Mouse (Mus musculus) C2C12 (cell line): ENCODE data around the gene Gper1. TPM values are rescaled to one million over a fixed set of nuclear protein-coding genes. Genes with fewer than 3 reads are reported as not detected.

Experiments
- H3K27me3 ChIP-seq: one replicate; pipeline ENCODE4 v1.6.1; 2011; ENCODE audit not compliant: control insufficient read depth, insufficient read depth, insufficient read length
- H3K36me3 ChIP-seq: one replicate; pipeline ENCODE4 v1.6.1; 2011; ENCODE audit not compliant: control insufficient read depth, insufficient read depth
- H3K4me3 ChIP-seq: one replicate; pipeline ENCODE4 v1.5.1; 2011; ENCODE audit warnings: mild to moderate bottlenecking, control low read depth; ENCODE audit not compliant: poor library complexity, insufficient read depth, severe bottlenecking
- H3K79me2 ChIP-seq: one replicate; pipeline ENCODE4 v1.6.1; 2011; ENCODE audit not compliant: control insufficient read depth, insufficient read depth
- H3K79me3 ChIP-seq: one replicate; pipeline ENCODE4 v1.6.1; 2011; ENCODE audit warnings: low read depth, control low read depth
- H3ac ChIP-seq: one replicate; pipeline ENCODE3; 2011; ENCODE audit warnings: low read depth; ENCODE audit not compliant: control insufficient read depth, insufficient read length
- CEBPB ChIP-seq: IDR thresholded peaks from one replicate; pipeline ENCODE4 v1.6.1; 2011; ENCODE audit warnings: low read depth, mild to moderate bottlenecking, control low read depth, moderate library complexity
- CTCF ChIP-seq: IDR thresholded peaks from one replicate; pipeline ENCODE4 v1.5.1; 2011; ENCODE audit not compliant: control insufficient read depth, insufficient read depth, insufficient read length
- FOSL1 ChIP-seq: IDR thresholded peaks from one replicate; pipeline ENCODE4 v1.8.0; 2011; ENCODE audit warnings: mild to moderate bottlenecking, low read length; ENCODE audit not compliant: poor library complexity, insufficient read depth, severe bottlenecking
- MAX ChIP-seq: IDR thresholded peaks from one replicate; pipeline ENCODE4 v1.6.1; 2011; ENCODE audit warnings: mild to moderate bottlenecking, control low read depth
- MYOD1 ChIP-seq: IDR thresholded peaks from one replicate; pipeline ENCODE4 v1.6.1; 2011; ENCODE audit warnings: low read depth; ENCODE audit not compliant: control insufficient read depth, insufficient read length
- MYOG ChIP-seq: IDR thresholded peaks from one replicate; pipeline ENCODE4 v1.6.1; 2011; ENCODE audit not compliant: control insufficient read depth, insufficient read length; ENCODE audit errors: extremely low read depth
- USF1 ChIP-seq: IDR thresholded peaks from one replicate; pipeline ENCODE4 v1.6.1; 2011; ENCODE audit warnings: low read depth, mild to moderate bottlenecking, control low read depth, moderate library complexity
- polyA plus RNA-seq: library from polyadenylated mRNA; unstranded; fragments of >200 nt; fragmentation: generic; extraction: Trizol; gene quantifications from one replicate; pipeline ENCODE4 v1.2.1, GENCODE M21; 2012; ENCODE audit warnings: missing spikeins

The Gper1 gene
- polyA plus RNA-seq, 1 experiment: 18.8 TPM

GRCm38 (mm10) chr5:139466801-139467200 is 43.9 kb downstream of the Gper1 start:
- Histone ChIP-seq H3K36me3 (peaks cover 6% of the 10 kb centered on the region), H3ac (no peak overlapping the region)
- TF ChIP-seq MAX (no peak), CEBPB (no peak), FOSL1 (no peak), CTCF (no peak), MYOG (no peak)

DNA sequence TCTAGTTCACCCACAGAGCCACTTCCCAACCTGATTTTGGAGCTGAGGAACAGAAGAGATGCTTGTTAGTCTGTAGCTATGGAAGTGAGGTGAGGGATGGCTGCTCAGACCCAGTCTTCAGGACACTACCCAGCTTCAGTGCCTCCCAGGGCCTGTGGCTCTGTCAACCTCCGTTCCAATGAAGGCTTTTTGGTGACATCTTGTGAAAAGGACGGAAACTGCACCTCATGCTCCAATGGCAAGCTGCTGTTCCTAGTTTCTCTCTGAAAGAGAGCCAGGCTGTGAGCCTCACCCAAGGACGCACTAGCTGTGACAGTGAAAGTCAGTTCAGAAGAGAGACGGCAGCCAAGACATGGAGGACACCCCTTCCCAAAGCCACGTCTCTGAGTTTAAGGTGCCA is 45.0 kb downstream of the Gper1 start:
- Histone ChIP-seq H3K79me3 (no peaks in the 10 kb centered on the region), H3ac (no peak overlapping the region), H3K27me3 (no peaks in the 10 kb centered on the region), H3K36me3 (peaks cover 18% of the 10 kb centered on the region), H3K79me2 (no peaks in the 10 kb centered on the region), H3K4me3 (no peak overlapping the region)
- TF ChIP-seq MYOD1 (no peak), CTCF (peak; percentile 13)

More at GRCm38 (mm10) chr5:139466801-139467200, 43.9 kb downstream of the Gper1 start:
- H3K79me2 ChIP-seq: no peaks in the 10 kb centered on the region
- H3K4me3 ChIP-seq: no peak overlapping the region
- no peaks in the 10 kb centered on the region for H3K79me3 ChIP-seq
- H3K27me3 ChIP-seq: no peaks in the 10 kb centered on the region

DNA sequence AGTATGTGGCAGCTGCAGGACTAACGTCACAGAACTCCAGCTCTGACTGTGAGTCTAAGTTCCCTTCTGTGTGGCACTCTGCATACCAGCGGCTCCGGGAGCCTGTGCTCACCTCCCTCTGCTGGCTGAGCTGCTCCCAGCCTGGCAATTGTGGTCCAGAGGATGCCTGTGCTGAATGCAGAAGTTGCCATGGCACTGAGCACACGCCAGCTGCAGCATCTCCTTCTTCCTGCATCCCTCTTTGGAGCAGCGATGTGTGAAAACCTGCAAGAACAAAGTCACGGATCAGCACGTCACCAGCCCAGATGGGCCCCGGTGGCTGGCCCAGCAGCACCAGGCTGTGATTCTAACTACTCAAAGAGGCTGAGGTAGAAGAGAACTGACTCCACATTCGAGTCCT is 51.8 kb downstream of the Gper1 start:
- Histone ChIP-seq H3ac (no peak overlapping the region), H3K4me3 (no peak overlapping the region), H3K79me3 (no peaks in the 10 kb centered on the region), H3K36me3 (peaks cover 76% of the 10 kb centered on the region), H3K27me3 (no peaks in the 10 kb centered on the region), H3K79me2 (no peaks in the 10 kb centered on the region)
- TF ChIP-seq FOSL1 (no peak), USF1 (no peak), MYOG (no peak), CEBPB (no peak), MAX (no peak), CTCF (no peak), MYOD1 (no peak)

Other genes starting within 250 kb of the Gper1 start
- 39.4 TPM for gene Sun1, start 222.5 kb upstream of the Gper1 start, polyA plus RNA-seq
- gene Get4, start 170.8 kb upstream of the Gper1 start, polyA plus RNA-seq: 133 TPM
- gene Adap1, start 97.5 kb upstream of the Gper1 start, polyA plus RNA-seq: 0.06 TPM
- gene Cox19, start 71.7 kb upstream of the Gper1 start, polyA plus RNA-seq: 52.9 TPM
- gene Cyp2w1, start 70.5 kb upstream of the Gper1 start, polyA plus RNA-seq: not detected
- 1.7 TPM for gene Gpr146, start 45.5 kb upstream of the Gper1 start, polyA plus RNA-seq
- gene C130050O18Rik, start 17.9 kb upstream of the Gper1 start, polyA plus RNA-seq: 0.20 TPM
- gene 3110082I17Rik, start 37.4 kb downstream of the Gper1 start, polyA plus RNA-seq: 31.4 TPM
- gene Zfand2a, start 61.4 kb downstream of the Gper1 start, polyA plus RNA-seq: 23.6 TPM
- not detected for gene Uncx, start 120.3 kb downstream of the Gper1 start, polyA plus RNA-seq